Mouse (Mus musculus): ENCODE data around the gene Tmed9.

GRCm38 (mm10) chr13:55527834-55528772 lies 45.4 kb upstream of the Tmed9 start:
- no peak for TF ChIP-seq CTCF (IDR thresholded peaks at IDR 0.05; ENCODE audit: low read depth)
- TF ChIP-seq EP300 (optimal IDR thresholded peaks at IDR 0.05): no peak
